Mouse (Mus musculus) ES-CJ7 (cell line): Measurements from ENCODE around the gene Nono.
A peak's percentile ranks its signal among the peaks of the same experiment; 100 is the strongest.

ENCODE experiments used
- DNase-seq: peaks from one replicate; pipeline ENCODE4 v3.0.0; 2011; ENCODE audit warnings: low read depth, low spot score

Nono gene

DNA sequence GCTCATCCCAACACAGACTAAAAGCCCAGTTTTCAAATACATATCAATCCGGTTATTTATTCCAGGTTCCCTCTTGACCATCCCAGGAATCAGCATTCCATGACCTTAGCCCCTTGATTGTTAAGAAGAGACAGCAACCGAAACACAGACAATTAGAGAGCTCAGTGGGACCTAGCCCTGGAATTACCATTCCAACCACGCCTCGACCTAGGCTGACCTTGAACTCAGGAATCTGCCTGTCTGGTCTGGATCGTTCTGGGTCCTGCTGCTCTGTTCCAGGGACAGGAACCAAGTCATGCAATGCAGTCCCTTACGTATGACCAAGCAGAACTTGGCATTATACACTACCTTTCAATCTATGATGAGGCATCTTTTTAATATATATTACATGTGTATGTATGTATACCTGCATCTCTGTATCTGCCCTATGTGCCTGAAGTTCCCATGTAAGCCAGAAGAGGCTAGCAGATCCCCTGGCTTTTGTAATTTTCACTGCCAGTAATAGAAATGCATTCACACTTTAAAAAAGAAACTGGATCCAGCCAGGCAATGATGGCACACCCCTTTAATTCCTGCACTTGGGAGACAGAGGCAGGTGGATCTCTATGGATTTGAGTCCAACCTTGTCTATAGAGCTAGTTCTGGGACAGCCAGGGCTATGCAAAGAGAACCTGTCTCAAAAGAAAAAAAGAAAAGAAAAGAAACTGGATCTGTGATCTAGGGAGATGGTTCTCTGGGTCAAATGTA lies 52.7 kb downstream of the Nono start:
- peak; percentile 94 for DNase-seq

DNA sequence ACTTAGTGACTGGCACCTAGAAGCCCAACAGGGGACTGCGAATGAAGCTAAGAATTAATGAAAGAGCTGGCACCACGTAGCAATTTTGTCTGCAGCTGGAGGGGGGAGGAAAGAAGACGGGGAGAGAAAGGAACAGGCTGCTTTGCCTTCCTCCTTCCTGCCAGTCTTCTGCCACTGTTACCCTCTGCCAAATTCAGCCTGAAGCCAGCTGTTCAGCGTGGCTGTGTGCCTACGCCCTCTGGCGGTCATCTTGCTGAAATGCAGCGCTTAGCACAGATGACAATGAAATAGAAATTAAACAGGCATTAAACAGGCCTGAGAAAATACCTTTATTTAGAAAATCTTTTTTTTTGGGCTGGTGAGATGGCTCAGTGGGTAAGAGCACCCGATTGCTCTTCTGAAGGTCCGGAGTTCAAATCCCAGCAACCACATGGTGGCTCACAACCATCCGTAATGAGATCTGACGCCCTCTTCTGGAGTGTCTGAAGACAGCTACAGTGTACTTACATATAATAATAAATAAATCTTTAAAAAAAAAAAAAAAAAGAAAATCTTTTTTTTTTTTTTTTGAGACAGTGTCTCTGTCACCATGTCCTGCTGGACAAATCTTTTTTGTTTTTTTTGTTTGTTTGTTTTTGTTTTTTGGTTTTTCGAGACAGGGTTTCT lies 57.5 kb downstream of the Nono start:
- DNase-seq: peak; percentile 48
